Mouse (Mus musculus): ENCODE results near the gene BC005624.

- no peak for TF ChIP-seq CTCF (IDR thresholded peaks at IDR 0.05; ENCODE audit: extremely low read depth, insufficient read depth, insufficient read length, insufficient replicate concordance)
- TF ChIP-seq POLR2A (IDR thresholded peaks at IDR 0.05; ENCODE audit: low read depth, low read length) = no peak
Measured at GRCm38 (mm10) chr2:30965627-30966026, 16.4 kb downstream of the BC005624 start.

All from spleen, adult 2 months (tissue).